Mouse (Mus musculus): ENCODE measurements at regions not wholly inside any gene's neighbourhood (a gene's known extent, or its start where the extent isn't known, plus 50 kb on each side); places are given as distances from the start of the nearest gene placed in this dataset.

DNA sequence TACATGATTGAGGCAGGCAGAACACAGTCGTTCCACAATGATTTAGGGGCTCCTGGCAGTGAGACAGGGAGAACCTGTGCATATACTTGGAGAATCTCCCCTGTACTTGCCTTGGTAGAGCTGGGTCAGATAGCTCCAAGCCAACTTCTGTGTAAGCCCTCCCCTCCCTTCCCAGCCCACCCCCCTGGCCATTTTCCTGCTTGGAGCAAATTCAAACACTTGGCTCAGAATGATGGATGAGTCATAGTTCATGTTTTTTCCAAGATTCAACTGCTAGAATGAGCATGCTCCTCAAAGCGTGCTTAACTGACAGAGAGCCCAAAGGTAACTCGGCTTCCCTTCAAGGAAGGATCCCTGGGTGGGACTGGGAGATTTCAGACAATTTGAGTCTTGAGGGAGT lies 194.1 kb upstream of the Camk1g start:
- TF ChIP-seq POLR2A (IDR thresholded peaks at IDR 0.05; ENCODE audit: insufficient read length, low read depth) (no peak), E2F4 (IDR thresholded peaks at IDR 0.05; ENCODE audit: insufficient read depth) (no peak), USF1 (IDR thresholded peaks at IDR 0.05; ENCODE audit: low read depth) (no peak), MYOD1 (IDR thresholded peaks at IDR 0.05; ENCODE audit: control insufficient read depth in 1 of 3, insufficient read length in 2 of 3, low read depth in 2 of 3) (no peak), TCF3 (IDR thresholded peaks at IDR 0.05; ENCODE audit: insufficient read length, low read depth) (no peak)

All from myocyte (in vitro differentiated cells).